Mouse (Mus musculus): ENCODE measurements around the gene Gm49387.

The Gm49387 gene

GRCm38 (mm10) chr14:31572561-31573175 is 68.0 kb downstream of the Gm49387 start:
- DNase-seq: no peak

DNA sequence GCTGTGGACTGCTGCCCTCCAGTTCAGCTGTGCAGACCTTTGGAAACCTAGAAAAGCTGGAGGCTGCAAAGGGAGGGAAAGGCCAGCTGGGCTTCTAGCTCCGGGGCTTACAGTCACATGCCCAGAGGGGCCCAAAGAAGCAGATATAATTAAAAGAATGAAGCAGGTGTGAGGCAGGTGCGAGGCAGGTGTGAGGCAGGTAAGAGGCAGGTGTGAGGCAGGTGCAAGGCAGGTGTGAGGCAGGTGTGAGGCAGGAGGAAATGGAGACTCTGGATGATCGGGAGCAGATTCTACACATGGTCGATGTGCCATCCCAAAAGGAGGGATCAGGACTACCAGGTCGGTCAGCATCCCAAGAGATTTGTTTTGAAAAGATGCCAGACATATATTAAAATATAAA is 69.3 kb downstream of the Gm49387 start:
- DNase-seq: peak in 1 of 2 experiments; percentile 53

- peak; percentile 60 to 76 for DNase-seq
Observed at GRCm38 (mm10) chr14:31570131-31570951, 70.3 kb downstream of the Gm49387 start.

DNA sequence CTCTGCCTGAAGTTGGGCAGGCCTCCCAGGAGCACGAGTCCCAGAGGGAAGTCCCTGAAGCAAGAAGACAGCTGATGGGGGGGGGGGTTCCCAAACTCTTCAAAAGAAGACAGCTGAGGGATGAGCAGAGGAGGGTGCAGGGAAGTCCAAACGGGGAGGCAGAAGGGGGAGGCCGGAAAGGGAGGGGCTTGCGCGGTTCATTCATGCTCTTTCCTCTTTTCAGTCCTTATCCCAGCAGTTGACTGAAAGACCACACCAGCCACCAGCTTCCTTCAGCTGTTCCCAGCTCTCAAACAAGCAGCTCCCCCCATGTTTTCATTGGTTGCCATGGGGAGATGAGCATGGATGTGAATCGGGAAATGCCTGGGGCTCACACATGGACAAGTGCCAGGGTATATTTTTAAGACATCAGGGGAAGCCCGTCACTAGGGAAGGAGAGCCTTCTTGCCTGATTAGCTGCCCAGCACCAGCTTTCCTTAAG is 71.5 kb downstream of the Gm49387 start:
- DNase-seq: peak; percentile 78 to 84

GRCm38 (mm10) chr14:31565478-31566212 is 75.0 kb downstream of the Gm49387 start:
- peak in 1 of 2 experiments; percentile 6 for DNase-seq

DNA sequence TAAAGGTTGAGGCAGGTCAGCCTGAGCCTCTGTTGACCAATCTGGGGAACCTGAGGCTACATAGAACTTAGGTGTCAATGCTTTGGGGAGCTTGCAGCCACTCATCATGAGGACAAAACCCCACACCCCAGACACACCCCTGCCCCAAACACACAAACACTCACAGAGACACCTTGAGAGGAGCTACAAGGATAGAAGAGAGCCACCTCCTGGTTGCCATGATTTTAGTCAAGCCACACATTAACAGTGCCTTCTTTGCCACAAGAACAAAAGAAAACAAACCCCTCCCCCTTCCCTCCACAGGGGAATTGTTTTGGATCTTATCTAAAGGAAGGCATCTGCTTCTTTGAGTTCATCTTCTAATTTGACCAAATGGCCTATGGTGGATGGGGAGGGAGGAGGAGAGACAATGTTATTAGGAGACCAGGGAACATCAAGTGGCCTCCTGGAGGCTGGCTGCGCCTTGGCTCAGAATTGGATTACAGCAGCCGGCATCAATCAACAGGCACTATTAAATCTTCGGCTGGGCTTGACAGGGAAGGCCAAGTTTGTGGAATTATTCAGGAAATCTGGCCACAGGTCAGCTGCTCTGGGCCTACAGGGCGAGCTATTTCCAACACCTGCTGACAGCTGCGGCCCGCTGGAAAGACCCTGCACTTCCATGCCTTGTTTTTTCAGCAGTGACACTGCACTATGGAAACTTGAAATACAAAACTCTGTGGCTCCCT is 76.1 kb downstream of the Gm49387 start:
- peak in 1 of 2 experiments; percentile 45 for DNase-seq

GRCm38 (mm10) chr14:31560886-31561285 is 79.8 kb downstream of the Gm49387 start:
- DNase-seq: peak in 1 of 2 experiments; percentile 42

GRCm38 (mm10) chr14:31559216-31559615 is 81.5 kb downstream of the Gm49387 start:
- DNase-seq: no peak

- peak; percentile 32 to 54 for DNase-seq
Observed at GRCm38 (mm10) chr14:31557784-31558183, 82.9 kb downstream of the Gm49387 start.

DNA sequence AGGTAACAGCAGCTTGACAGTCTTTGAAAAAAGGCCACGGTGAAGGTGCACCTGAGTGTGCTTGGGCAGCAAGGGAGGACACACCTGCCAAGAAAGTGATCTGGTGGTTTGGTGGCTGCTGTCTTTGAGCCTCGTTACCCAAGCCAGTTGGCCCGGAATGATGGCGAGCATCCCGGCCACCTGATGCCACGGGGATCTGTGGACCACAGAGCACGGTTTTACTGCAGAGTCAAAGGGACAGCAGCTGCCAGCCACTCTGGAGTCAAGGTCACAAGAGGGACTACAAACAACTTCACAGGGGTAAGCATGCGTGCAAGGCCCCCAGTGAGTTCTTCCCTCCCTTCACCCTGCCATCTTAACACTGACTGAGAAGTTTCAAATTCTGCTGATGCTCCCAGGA is 83.4 kb downstream of the Gm49387 start:
- peak in 1 of 2 experiments; percentile 63 for DNase-seq

- peak; percentile 55 to 59 for DNase-seq
Observed at GRCm38 (mm10) chr14:31556526-31557260, 84.0 kb downstream of the Gm49387 start.

- peak; percentile 93 to 97 for DNase-seq
Observed at GRCm38 (mm10) chr14:31555963-31556434, 84.7 kb downstream of the Gm49387 start.

- DNase-seq: peak; percentile 70 to 80
Observed at GRCm38 (mm10) chr14:31555021-31555420, 85.7 kb downstream of the Gm49387 start.

GRCm38 (mm10) chr14:31543885-31544442 is 96.7 kb downstream of the Gm49387 start:
- no peak for DNase-seq

DNA sequence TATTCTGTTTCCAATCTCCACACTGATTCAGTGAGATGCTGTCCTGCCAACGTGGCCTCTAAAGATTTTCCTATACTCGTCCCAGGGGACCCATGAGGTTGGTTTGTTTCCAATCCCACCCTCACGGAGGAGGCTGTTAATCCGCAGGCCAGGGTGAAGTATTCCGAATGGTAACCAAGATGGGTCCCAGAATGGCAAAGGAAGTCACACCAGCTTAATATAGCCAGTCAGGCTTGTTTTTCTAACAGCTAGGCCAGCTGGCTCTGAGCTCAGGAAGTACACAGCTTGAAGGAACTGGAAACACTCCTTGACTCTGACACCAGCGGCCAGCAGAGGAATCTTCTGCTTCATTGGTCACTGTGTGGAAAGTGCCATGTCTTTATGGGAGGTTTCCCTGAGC is 103.4 kb downstream of the Gm49387 start:
- peak in 1 of 2 experiments; percentile 41 for DNase-seq

- DNase-seq: peak in 1 of 2 experiments; percentile 33
Observed at GRCm38 (mm10) chr14:31532656-31533055, 108.0 kb downstream of the Gm49387 start.

DNA sequence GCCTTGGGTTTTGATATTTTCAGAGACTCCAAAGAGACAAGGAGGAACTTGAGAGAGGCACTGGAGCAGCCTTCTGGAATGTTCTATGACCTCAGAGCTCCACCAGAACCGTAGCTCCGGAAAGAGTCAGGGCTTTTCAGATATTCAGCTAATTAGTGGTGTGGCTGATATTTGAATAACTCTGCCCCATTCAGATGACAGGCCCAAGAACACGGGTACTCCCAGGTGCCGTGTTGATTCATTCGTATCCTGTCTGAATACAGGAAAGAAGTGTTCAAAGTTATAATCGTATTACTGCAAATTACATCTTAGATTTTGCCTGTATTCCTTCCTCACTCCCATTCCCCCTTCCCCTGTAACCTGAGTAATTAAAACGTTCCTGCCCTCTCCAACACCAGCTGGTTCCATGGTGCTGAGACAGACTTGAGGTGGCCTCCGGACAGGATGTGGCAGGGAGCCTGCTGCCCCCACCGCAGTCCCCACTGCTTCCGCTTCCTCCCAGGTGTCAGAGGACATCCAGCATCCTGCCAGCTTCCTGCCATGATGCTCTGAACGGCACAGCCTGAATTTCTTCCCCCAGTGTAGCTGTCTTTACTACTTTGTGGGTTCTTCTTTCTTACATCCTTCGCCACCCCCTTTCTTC is 109.1 kb downstream of the Gm49387 start:
- peak; percentile 85 to 92 for DNase-seq

DNA sequence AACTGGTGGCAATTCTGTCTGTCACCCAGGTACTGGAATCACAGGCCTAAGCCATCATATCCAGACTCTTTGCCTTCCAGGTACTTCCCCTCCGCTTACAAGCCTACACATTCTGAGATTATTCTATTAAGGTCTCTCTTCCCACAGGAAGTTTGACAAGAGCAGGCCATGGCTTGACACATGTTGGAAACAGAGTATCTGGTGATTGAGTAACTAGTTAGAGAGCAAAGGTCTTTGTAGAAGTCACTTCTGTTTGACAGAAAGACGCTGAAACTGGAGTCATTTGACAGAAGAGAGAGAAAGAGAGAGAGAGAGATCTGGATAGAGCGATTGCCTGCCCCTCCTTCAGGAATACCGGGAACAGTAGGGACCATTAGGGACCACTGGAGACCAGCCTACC is 109.8 kb downstream of the Gm49387 start:
- no peak for DNase-seq

GRCm38 (mm10) chr14:31525040-31525810 is 115.5 kb downstream of the Gm49387 start:
- DNase-seq: no peak

DNA sequence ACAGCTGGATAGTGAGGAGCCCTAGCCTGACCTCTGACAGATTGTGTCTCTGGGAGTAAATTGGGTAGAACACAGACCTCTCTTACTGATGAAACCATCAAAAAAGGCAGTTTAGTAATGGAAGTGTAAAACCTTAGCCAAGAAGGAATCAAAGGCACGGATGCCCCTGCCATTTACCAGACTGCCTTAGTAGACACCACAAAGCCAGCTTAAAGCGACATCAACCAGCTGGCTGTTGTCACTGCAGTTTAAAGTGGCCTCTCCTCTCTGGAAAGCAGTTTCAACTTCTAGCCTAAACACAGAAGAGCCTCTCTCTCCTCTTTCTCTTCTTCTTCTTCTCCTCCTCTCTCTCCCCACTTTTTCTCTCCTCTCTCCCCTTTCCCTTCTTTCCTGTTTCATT is 119.4 kb downstream of the Gm49387 start:
- DNase-seq: peak in 1 of 2 experiments; percentile 65
